Mouse (Mus musculus) neutrophil, adult 5-6 weeks (primary cell): ENCODE data around the gene P2ry14. TPM values are rescaled to one million over a fixed set of nuclear protein-coding genes. Genes with fewer than 3 reads are reported as not detected.
A peak's percentile ranks its signal among the peaks of the same experiment; 100 is the strongest.

Experiments used
- ATAC-seq: fragments of 151-379, 151-347 bp; 2 replicates; pipeline ENCODE4 v1.8.0; 2017; ENCODE audit warnings: mild to moderate bottlenecking, moderate TSS enrichment; ENCODE audit not compliant: insufficient number of reproducible peaks, poor library complexity, low FRiP score, severe bottlenecking; ENCODE audit errors: extremely low read depth
- total RNA-seq: library from RNA; stranded (forward); fragments of 200-1000 nt; gene quantifications from 2 replicates; pipeline ENCODE4 v1.2.3, GENCODE M21; 2017

The P2ry14 gene
- total RNA-seq = 1.2 and 1.3 TPM in 2 replicates

DNA sequence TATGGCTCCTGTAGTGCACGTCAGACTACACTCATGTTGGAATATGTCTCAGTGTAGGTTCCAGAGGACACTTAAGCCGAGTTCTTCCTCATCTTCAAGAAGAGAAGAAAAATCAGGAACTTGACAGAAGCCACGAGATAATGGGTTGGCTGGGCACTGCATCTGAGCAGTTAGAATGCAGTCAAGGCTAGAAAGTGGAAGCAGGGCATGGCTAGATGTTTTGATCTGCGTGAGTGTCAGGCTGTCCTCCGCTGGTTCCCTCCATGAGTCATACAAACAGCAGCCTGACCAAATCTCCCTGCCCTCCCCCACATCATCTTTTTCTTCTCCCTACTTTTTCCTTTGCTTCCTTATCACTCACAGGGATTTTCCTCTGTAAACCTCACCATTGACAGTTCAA is at the start of gene P2ry14:
Gene P2ry14 (minus strand): TSS at position 195 of the 400 bp plus-strand sequence.
- peak; percentile 65 for ATAC-seq

DNA sequence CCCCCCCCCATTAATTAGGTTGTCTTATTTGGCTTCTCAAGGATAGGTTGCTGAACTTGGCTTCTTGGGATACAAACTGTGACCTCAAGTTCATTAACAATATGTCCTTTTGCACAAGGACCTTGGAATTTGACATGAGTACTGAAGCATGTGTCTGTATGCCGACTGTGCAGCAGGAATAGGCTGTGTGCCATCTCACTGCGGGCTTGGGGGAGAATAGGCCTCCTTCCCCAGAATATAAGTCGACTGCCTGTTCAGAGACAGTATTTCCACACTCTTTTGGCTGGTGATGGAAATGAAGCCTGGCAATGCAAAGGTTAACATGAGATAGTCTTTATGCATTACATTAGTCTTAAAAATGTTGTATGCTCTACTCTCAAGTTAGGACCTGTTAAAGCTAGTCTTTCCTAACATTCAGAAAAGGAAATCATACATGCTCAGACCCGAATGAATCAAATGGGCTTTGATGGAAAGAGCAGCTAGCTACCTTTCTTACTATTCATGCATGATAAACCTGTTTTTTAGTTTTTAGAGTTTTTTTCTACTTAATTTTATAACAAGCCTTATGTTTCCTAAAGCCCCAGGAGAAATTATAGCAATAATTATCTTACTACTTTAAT is 44.0 kb upstream of the P2ry14 start:
- no peak for ATAC-seq

GRCm38 (mm10) chr3:59194938-59195337 is 41.5 kb upstream of the P2ry14 start, which contains the start of gene Gpr87:
Gene Gpr87, minus strand, starts transcription at chr3:59195104.
- no peak for ATAC-seq

GRCm38 (mm10) chr3:59194099-59194498 is 40.7 kb upstream of the P2ry14 start:
- no peak for ATAC-seq

- ATAC-seq = no peak
Measured at GRCm38 (mm10) chr3:59191674-59192073, 38.3 kb upstream of the P2ry14 start.

GRCm38 (mm10) chr3:59187336-59187735 is 33.9 kb upstream of the P2ry14 start:
- no peak for ATAC-seq

GRCm38 (mm10) chr3:59185662-59186061 is 32.2 kb upstream of the P2ry14 start:
- no peak for ATAC-seq

GRCm38 (mm10) chr3:59182129-59182528 is 28.7 kb upstream of the P2ry14 start:
- no peak for ATAC-seq

- ATAC-seq = no peak
Measured at GRCm38 (mm10) chr3:59181134-59181533, 27.7 kb upstream of the P2ry14 start.

- ATAC-seq = no peak
Measured at GRCm38 (mm10) chr3:59176871-59177270, 23.5 kb upstream of the P2ry14 start.

DNA sequence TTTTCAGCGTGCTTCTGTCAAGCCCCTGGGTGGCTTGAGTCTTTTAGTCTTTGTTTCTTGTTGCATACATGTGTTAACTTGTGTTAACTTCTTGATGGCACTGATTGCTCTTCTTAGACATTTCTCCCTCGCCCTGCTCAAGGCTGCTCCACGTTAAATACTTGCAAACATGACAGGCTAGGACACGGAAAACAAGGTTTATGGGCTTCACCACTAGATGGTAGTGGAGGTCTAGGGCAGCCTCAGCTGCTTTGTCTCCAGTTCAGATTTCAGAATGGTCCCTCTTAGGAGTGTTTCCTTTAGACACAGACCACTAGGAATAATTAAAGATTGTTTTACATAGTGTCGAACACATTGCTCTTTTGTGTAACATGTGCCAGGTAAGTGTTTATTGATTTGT is 21.8 kb upstream of the P2ry14 start:
- ATAC-seq = peak; percentile 91

DNA sequence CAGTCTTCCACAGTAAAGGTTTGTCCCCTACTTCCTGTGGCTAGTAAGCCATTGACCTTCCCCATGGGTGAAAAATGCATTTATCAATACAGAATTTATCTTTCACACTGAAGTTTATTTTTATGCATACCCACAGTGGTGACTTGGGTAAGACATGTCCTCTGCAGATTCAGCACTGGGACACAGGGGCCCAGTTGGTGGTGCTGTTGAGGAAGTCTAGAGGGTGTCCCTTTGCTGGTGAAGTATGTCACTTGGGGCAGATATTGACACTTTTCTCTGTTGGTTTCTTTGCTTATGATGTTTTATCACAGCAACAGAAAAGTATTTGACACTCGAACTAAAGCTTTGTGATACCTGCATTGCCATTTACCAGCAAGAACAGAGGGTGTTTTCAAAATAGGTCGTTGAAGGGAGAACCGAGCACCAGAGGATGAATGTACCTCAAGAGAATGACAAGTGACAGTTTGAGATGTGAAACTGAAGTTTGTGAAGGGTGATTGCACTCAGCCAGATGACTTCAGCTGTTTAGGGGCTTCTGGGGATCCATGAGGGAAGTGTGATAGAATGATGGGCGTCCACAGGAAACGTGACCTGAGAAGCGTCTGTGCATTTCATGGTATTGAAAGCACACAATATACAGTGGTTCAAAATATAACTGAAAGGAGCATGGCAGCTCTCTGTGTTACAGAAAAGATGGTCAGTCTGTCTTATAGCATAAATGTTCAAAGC is 21.2 kb upstream of the P2ry14 start:
- ATAC-seq = peak; percentile 34; the same call in 1 of the 2 replicates

- no peak for ATAC-seq
Measured at GRCm38 (mm10) chr3:59169921-59170627, 16.7 kb upstream of the P2ry14 start.

DNA sequence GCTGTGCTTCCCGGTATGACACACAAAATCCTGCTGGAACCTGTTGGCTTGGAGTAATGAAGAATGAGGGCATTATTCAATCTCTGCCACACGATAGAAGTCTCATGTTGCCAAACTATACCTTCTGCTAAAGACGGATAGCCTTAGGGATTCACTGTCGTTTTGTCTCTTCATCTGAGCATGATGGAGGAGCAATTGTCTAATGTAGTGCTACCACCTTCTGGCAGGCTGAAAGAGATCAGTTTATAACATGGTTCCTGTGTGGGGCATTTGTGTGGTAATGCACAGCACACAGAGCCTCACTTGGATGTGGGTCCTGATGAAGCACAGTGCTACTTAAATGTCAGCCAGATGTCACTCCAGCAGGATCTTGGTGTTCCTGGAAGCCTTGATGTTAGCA is 15.8 kb upstream of the P2ry14 start:
- ATAC-seq = no peak

DNA sequence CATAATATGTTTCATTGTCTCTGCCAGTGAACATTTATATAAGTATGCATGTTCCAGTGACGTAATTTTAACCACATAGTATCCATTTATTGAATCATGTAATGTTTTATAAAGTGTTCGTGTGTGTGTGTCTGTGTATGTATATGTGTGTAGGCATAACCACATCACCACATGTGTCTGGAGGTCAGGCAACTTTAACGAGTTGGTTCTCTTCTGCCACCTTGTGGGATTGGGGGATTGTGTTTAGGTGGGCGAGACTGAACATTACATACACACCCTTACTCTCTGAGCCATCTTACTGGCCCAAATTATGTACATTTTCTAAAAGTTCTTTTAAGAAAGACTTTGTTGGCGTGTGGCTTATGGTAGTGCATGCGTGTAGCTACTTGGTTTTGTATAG is 15.1 kb upstream of the P2ry14 start:
- ATAC-seq = no peak

DNA sequence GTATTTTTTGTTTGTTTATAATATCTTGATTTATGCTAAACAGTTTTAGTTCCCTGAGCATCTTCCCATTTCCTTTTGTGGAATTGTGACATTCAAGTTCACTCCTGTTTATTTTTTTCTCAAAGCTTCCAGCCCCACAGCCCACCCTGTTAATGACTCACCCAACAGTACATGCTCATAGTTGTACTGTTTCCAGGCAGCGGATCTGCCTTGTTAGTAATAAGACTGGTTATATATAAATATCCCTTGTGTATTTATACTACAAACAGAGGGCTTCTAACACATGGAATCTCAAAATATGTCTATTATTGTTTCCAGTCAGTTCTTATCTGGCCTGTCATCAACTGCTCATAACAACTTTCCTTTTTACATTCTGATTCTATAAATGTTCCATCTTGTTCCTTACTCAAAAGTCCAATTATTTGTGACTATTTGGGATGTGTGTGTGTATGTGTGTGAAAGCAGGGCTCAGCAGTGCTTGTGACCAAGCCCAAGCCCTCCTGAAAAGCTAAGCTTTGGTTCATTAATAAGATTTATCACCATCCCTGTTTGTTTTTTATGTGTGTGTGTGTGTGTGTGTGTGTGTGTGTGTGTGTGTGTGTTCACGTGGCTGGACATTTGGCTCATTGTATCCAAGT is 14.1 kb upstream of the P2ry14 start:
- ATAC-seq = no peak

GRCm38 (mm10) chr3:59160465-59160864 is 7.0 kb upstream of the P2ry14 start:
- ATAC-seq = no peak

GRCm38 (mm10) chr3:59157048-59157447 is 3.6 kb upstream of the P2ry14 start:
- ATAC-seq = peak; percentile 57; the same call in 1 of the 2 replicates

DNA sequence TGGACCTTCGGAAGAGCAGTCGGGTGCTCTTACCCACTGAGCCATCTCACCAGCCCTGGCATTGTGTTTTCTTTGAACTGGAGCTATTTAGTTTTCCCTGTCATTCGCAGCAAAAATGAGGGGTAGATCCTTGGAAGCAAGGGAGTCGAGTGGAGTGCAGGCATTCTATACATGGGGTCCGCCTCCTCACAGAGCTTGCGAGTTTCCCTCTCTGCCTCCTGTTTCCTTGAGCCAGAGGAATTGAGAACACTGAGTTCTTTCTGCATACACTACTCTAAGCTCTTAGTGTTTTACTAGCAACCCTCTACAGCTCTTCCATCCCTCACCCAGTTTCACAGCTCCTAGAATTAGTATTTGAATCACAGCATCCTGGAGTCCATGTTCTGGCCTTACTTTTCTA is 2.0 kb upstream of the P2ry14 start:
- no peak for ATAC-seq
